Mouse (Mus musculus) kidney, adult 2 months (tissue): ENCODE measurements at regions not wholly inside any gene's neighbourhood (a gene's known extent, or its start where the extent isn't known, plus 50 kb on each side); places are given as distances from the start of the nearest gene placed in this dataset.
"Not testable (repeated sequence)": the region's sequence is repeated elsewhere in the genome, so short reads cannot be mapped to it uniquely, and the experiment has no call there.

ENCODE experiments used
- DNase-seq: peaks from one replicate; pipeline ENCODE4 v3.0.0; 2021
- H3K27ac ChIP-seq: fragments of 200-500 bp; 2 replicates; pipeline ENCODE4 v1.5.1; 2012; ENCODE audit warnings: low read depth, low read length, control low read depth, inconsistent platforms; ENCODE audit not compliant: insufficient read depth
- H3K27me3 ChIP-seq: fragments of 200-500 bp; replicated peaks from 2 replicates; pipeline ENCODE4 v1.6.1; 2012; ENCODE audit warnings: mild to moderate bottlenecking, moderate library complexity, low read length, inconsistent platforms; ENCODE audit not compliant: control insufficient read depth, insufficient read depth
- H3K36me3 ChIP-seq: fragments of 200-500 bp; 2 replicates; pipeline ENCODE4 v1.6.1; 2012; ENCODE audit warnings: mild to moderate bottlenecking, moderate library complexity, low read length, inconsistent platforms; ENCODE audit not compliant: control insufficient read depth, insufficient read depth
- H3K4me1 ChIP-seq: fragments of 200-500 bp; 2 replicates; pipeline ENCODE4 v1.6.1; 2011; ENCODE audit warnings: low read length; ENCODE audit not compliant: control insufficient read depth, insufficient read depth
- H3K4me3 ChIP-seq: fragments of 200-500 bp; 2 replicates; pipeline ENCODE4 v1.5.1; 2011; ENCODE audit warnings: mild to moderate bottlenecking, low read depth, low read length, control low read depth; ENCODE audit not compliant: insufficient read depth
- WGBS: fragments of 180-500 bp; shearing (Covaris S2); methylation state at CpG from one replicate; pipeline ENCODE4 v1.1.7; 2018; 5-methylcytosine and 5-hydroxymethylcytosine counted together

- H3K27me3 ChIP-seq, H3K4me1 ChIP-seq, H3K4me3 ChIP-seq, H3K36me3 ChIP-seq, H3K27ac ChIP-seq: not testable (repeated sequence)
- 85% methylated on average over 11 of the region's 11 CpGs for WGBS
- DNase-seq = peak; percentile 27
Measured at GRCm38 (mm10) chrX:126211196-126211595, 193.8 kb downstream of the Gm17267 start.

GRCm38 (mm10) chrX:126223296-126223695 lies 205.9 kb downstream of the Gm17267 start:
- not testable (repeated sequence) for DNase-seq, H3K27me3 ChIP-seq
- WGBS = 79% methylated on average over 8 of the region's 8 CpGs

GRCm38 (mm10) chrX:126224361-126224760 lies 207.0 kb downstream of the Gm17267 start:
- not testable (repeated sequence) for H3K27me3 ChIP-seq, H3K4me3 ChIP-seq, H3K27ac ChIP-seq, DNase-seq, H3K36me3 ChIP-seq, H3K4me1 ChIP-seq
- 59% methylated on average over 5 of the region's 5 CpGs for WGBS

More at GRCm38 (mm10) chrX:126223296-126223695, 205.9 kb downstream of the Gm17267 start:
- not testable (repeated sequence) for H3K27ac ChIP-seq, H3K4me1 ChIP-seq, H3K4me3 ChIP-seq, H3K36me3 ChIP-seq

GRCm38 (mm10) chrX:126226216-126226615 lies 208.9 kb downstream of the Gm17267 start:
- H3K36me3 ChIP-seq, H3K4me3 ChIP-seq, DNase-seq, H3K27ac ChIP-seq, H3K27me3 ChIP-seq, H3K4me1 ChIP-seq: not testable (repeated sequence)
- WGBS = 85% methylated on average over 4 of the region's 4 CpGs
